Mouse (Mus musculus): ENCODE data around the gene Dnajc2. TPM values are rescaled to one million over a fixed set of nuclear protein-coding genes. Genes with fewer than 3 reads are reported as not detected.

Gene Dnajc2
- polyA plus RNA-seq, 1 experiment = 0.83 TPM

- Histone ChIP-seq H3K36me3 (ENCODE audit: control insufficient read depth) (peaks cover 67% of the 10 kb centered on the region), H3K4me3 (replicated peaks) (no peak overlapping the region), H3K4me1 (ENCODE audit: control insufficient read depth) (peaks cover 39% of the 10 kb centered on the region), H3K27me3 (ENCODE audit: control insufficient read depth) (no peaks in the 10 kb centered on the region), H3K9me3 (ENCODE audit: control insufficient read depth, low read length) (no peaks in the 10 kb centered on the region)
- no peak for TF ChIP-seq TAL1 (IDR thresholded peaks at IDR 0.05; ENCODE audit: low read length)
- no peak for TF ChIP-seq GATA1 (IDR thresholded peaks at IDR 0.05; ENCODE audit: low read length)
Measured at GRCm38 (mm10) chr5:21792166-21792565, 7.1 kb upstream of the Dnajc2 start.

- H3K4me3 ChIP-seq (replicated peaks) = peak overlapping the region; percentile 21
Measured at GRCm38 (mm10) chr5:21789061-21789460, 4.0 kb upstream of the Dnajc2 start.

GRCm38 (mm10) chr5:21787186-21788105, 2.4 kb upstream of the Dnajc2 start:
- TF ChIP-seq TAL1 (IDR thresholded peaks at IDR 0.05; ENCODE audit: low read length) = no peak
- no peak for TF ChIP-seq GATA1 (IDR thresholded peaks at IDR 0.05; ENCODE audit: low read length)
- peaks cover 67% of the 10 kb centered on the region for H3K4me1 ChIP-seq (ENCODE audit: control insufficient read depth)
- no peaks in the 10 kb centered on the region for H3K9me3 ChIP-seq (ENCODE audit: control insufficient read depth, low read length)
- peaks cover 50% of the 10 kb centered on the region for H3K36me3 ChIP-seq (ENCODE audit: control insufficient read depth)
- H3K27me3 ChIP-seq (ENCODE audit: control insufficient read depth) = no peaks in the 10 kb centered on the region
- H3K4me3 ChIP-seq (replicated peaks) = peak overlapping the region; percentile 85

More at GRCm38 (mm10) chr5:21789061-21789460, 4.0 kb upstream of the Dnajc2 start:
- TF ChIP-seq GATA1 (IDR thresholded peaks at IDR 0.05; ENCODE audit: low read length) = no peak
- no peak for TF ChIP-seq TAL1 (IDR thresholded peaks at IDR 0.05; ENCODE audit: low read length)
- peaks cover 61% of the 10 kb centered on the region for H3K4me1 ChIP-seq (ENCODE audit: control insufficient read depth)
- H3K36me3 ChIP-seq (ENCODE audit: control insufficient read depth) = peaks cover 43% of the 10 kb centered on the region
- no peaks in the 10 kb centered on the region for H3K9me3 ChIP-seq (ENCODE audit: control insufficient read depth, low read length)
- H3K27me3 ChIP-seq (ENCODE audit: control insufficient read depth) = no peaks in the 10 kb centered on the region

- Histone ChIP-seq H3K4me1 (ENCODE audit: control insufficient read depth) (peaks cover 65% of the 10 kb centered on the region), H3K9me3 (ENCODE audit: control insufficient read depth, low read length) (no peaks in the 10 kb centered on the region), H3K36me3 (ENCODE audit: control insufficient read depth) (peaks cover 51% of the 10 kb centered on the region), H3K4me3 (replicated peaks) (peak overlapping the region; percentile 85), H3K27me3 (ENCODE audit: control insufficient read depth) (no peaks in the 10 kb centered on the region)
- no peak for TF ChIP-seq TAL1 (IDR thresholded peaks at IDR 0.05; ENCODE audit: low read length)
- TF ChIP-seq GATA1 (IDR thresholded peaks at IDR 0.05; ENCODE audit: low read length) = no peak
Measured at GRCm38 (mm10) chr5:21786258-21787185, 1.5 kb upstream of the Dnajc2 start.

- peaks cover 51% of the 10 kb centered on the region for H3K36me3 ChIP-seq (ENCODE audit: control insufficient read depth)
- no peaks in the 10 kb centered on the region for H3K9me3 ChIP-seq (ENCODE audit: control insufficient read depth, low read length)
- no peaks in the 10 kb centered on the region for H3K27me3 ChIP-seq (ENCODE audit: control insufficient read depth)
- TF ChIP-seq TAL1 (IDR thresholded peaks at IDR 0.05; ENCODE audit: low read length) = no peak
- no peak for TF ChIP-seq GATA1 (IDR thresholded peaks at IDR 0.05; ENCODE audit: low read length)
- peaks cover 62% of the 10 kb centered on the region for H3K4me1 ChIP-seq (ENCODE audit: control insufficient read depth)
- peak overlapping the region; percentile 85 for H3K4me3 ChIP-seq (replicated peaks)
Measured at GRCm38 (mm10) chr5:21785776-21786175, 725 bp upstream of the Dnajc2 start.

- peaks cover 52% of the 10 kb centered on the region for H3K36me3 ChIP-seq (ENCODE audit: control insufficient read depth)
- no peaks in the 10 kb centered on the region for H3K27me3 ChIP-seq (ENCODE audit: control insufficient read depth)
- H3K4me1 ChIP-seq (ENCODE audit: control insufficient read depth) = peaks cover 51% of the 10 kb centered on the region
- H3K4me3 ChIP-seq (replicated peaks) = peak overlapping the region; percentile 85
- TF ChIP-seq GATA1 (IDR thresholded peaks at IDR 0.05; ENCODE audit: low read length) (no peak), TAL1 (IDR thresholded peaks at IDR 0.05; ENCODE audit: low read length) (no peak)
- H3K9me3 ChIP-seq (ENCODE audit: control insufficient read depth, low read length) = no peaks in the 10 kb centered on the region
Measured at GRCm38 (mm10) chr5:21784161-21785052, 644 bp downstream of the Dnajc2 start.

- H3K4me3 ChIP-seq (replicated peaks) = no peak overlapping the region
- H3K27me3 ChIP-seq (ENCODE audit: control insufficient read depth) = no peaks in the 10 kb centered on the region
- no peak for TF ChIP-seq TAL1 (IDR thresholded peaks at IDR 0.05; ENCODE audit: low read length)
- no peak for TF ChIP-seq GATA1 (IDR thresholded peaks at IDR 0.05; ENCODE audit: low read length)
- H3K4me1 ChIP-seq (ENCODE audit: control insufficient read depth) = no peaks in the 10 kb centered on the region
- H3K9me3 ChIP-seq (ENCODE audit: control insufficient read depth, low read length) = no peaks in the 10 kb centered on the region
- H3K36me3 ChIP-seq (ENCODE audit: control insufficient read depth) = peaks cover 70% of the 10 kb centered on the region
Measured at GRCm38 (mm10) chr5:21776491-21776890, 8.6 kb downstream of the Dnajc2 start.

- no peak for TF ChIP-seq TAL1 (IDR thresholded peaks at IDR 0.05; ENCODE audit: low read length)
- TF ChIP-seq GATA1 (IDR thresholded peaks at IDR 0.05; ENCODE audit: low read length) = no peak
- H3K4me1 ChIP-seq (ENCODE audit: control insufficient read depth) = no peaks in the 10 kb centered on the region
- H3K4me3 ChIP-seq (replicated peaks) = no peak overlapping the region
- H3K36me3 ChIP-seq (ENCODE audit: control insufficient read depth) = peaks cover 68% of the 10 kb centered on the region
- no peaks in the 10 kb centered on the region for H3K27me3 ChIP-seq (ENCODE audit: control insufficient read depth)
- H3K9me3 ChIP-seq (ENCODE audit: control insufficient read depth, low read length) = no peaks in the 10 kb centered on the region
Measured at GRCm38 (mm10) chr5:21769841-21770240, 15.2 kb downstream of the Dnajc2 start.
